Mouse (Mus musculus): ENCODE measurements around the gene Abhd16a. TPM values are rescaled to one million over a fixed set of nuclear protein-coding genes. Genes with fewer than 3 reads are reported as not detected.

Gene Abhd16a
- polyA plus RNA-seq, 1 experiment: 211 TPM

DNA sequence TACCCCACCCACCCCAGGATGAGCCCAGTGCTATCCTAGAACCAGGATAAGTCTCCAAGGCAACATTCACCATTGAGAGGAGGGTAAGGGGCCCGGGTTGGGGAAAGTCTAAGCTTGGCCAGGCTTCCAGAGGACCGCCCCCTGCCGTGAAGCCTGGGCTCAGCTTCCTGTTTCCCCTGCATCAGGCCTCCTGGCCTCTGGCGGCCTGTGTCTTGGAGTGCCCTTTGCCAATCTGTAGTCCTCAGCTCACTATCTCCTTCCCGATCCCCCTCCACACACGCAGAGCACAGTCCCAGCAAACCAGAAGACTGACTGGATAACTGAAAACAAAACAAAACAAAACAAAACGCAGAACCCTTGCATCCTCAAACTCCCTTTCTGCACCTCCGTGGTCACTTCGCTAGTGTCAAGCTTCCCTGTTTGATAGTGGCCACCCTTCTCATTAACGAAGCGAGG, 39.5 kb upstream of the Abhd16a start, which contains the start of gene Clic1:
TSS of gene Clic1 (plus strand) at position 406 of the 456 bp plus-strand sequence.
- no peaks in the 10 kb centered on the region for H3K27me3 ChIP-seq (replicated peaks)
- no peak for TF ChIP-seq GATA1 (IDR thresholded peaks at IDR 0.05; ENCODE audit: borderline replicate concordance, low read length)
- no peak for TF ChIP-seq FLI1 (IDR thresholded peaks at IDR 0.05; ENCODE audit: low read length)
- H3K4me1 ChIP-seq: peaks cover 73% of the 10 kb centered on the region
- no peaks in the 10 kb centered on the region for H3K9me3 ChIP-seq
- peak within 1 kb of the TSS; percentile 97 for H3K4me3 ChIP-seq (replicated peaks)
- H3K36me3 ChIP-seq (replicated peaks; ENCODE audit: low read length): peaks cover 32% of the 10 kb centered on the region

GRCm38 (mm10) chr17:35050126-35050750, 38.8 kb upstream of the Abhd16a start:
- H3K27me3 ChIP-seq (replicated peaks): no peaks in the 10 kb centered on the region
- H3K4me3 ChIP-seq (replicated peaks): peak overlapping the region; percentile 97
- peaks cover 71% of the 10 kb centered on the region for H3K4me1 ChIP-seq
- H3K9me3 ChIP-seq: no peaks in the 10 kb centered on the region
- TF ChIP-seq GATA1 (IDR thresholded peaks at IDR 0.05; ENCODE audit: borderline replicate concordance, low read length): no peak
- no peak for TF ChIP-seq FLI1 (IDR thresholded peaks at IDR 0.05; ENCODE audit: low read length)
- peaks cover 37% of the 10 kb centered on the region for H3K36me3 ChIP-seq (replicated peaks; ENCODE audit: low read length)

DNA sequence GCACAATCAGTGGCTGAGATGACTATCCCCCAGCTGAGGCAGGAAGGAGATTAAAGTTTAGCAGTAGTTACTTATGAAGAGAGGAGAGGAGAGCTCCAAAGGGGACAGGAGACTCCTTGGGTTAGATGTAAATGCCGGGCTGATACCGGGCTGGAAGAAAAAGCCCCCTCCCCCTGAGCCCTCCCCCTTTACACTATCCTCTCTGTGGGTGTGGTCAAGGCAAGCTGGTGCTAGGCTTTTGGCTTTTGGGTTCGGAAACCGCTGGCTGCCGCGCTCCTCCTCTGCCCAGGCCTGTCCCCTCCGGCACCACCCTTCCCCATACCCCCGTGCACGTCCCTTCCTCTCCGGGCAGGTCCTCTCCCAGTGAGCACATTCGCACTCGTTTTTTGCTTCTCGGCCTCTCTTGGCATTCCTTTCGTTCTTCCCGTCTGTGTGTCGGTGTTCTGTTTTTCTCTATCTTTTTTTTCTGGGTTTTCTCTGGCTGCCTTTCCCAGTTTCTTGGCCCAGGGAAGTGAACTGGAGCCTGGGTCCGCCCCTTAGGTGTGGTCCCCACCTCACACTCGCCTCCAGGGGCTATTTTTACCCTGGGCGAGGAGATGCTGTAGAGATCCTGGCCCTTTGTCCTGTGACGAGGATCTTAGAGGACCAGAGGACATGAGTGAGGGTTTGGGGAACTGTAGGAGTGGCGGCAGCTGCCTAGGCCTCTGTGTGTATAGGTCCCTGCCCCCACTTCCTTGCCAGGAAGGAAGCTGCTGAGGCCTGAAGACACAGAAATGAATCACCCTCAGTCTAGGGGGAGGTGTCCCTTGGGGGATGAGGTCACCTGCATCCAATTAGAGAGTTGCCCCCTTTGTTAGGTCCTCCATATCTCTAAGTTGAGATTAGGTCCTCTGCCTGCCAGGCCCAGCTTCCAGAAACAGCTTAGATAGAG, 37.6 kb upstream of the Abhd16a start:
- Histone ChIP-seq H3K9me3 (no peaks in the 10 kb centered on the region), H3K4me3 (replicated peaks) (peak overlapping the region; percentile 97), H3K27me3 (replicated peaks) (no peaks in the 10 kb centered on the region), H3K36me3 (replicated peaks; ENCODE audit: low read length) (peaks cover 49% of the 10 kb centered on the region), H3K4me1 (peaks cover 71% of the 10 kb centered on the region)
- TF ChIP-seq FLI1 (IDR thresholded peaks at IDR 0.05; ENCODE audit: low read length): no peak
- no peak for TF ChIP-seq GATA1 (IDR thresholded peaks at IDR 0.05; ENCODE audit: borderline replicate concordance, low read length)

DNA sequence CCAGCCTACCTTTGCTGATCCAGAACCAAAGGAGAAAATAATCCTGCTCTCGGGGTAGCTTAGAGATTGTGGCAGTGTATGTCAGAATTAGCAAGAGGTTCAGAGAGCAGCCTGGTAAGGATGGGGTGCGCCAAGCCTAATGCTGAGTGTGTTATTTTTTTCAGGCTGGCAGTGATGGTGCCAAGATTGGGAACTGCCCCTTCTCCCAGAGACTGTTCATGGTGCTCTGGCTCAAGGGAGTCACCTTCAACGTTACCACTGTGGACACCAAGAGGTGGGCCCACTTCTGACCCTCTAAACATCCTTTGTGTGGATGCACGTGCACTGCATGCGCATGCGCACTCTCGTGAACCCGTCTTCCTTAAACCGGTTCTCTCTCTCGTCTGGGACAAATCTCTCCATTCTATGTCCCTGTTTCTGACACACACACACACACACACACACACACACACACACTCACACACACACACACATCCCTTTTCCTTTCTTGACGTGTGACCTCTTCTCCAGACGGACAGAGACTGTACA, 36.7 kb upstream of the Abhd16a start:
- Histone ChIP-seq H3K36me3 (replicated peaks; ENCODE audit: low read length) (peaks cover 57% of the 10 kb centered on the region), H3K27me3 (replicated peaks) (no peaks in the 10 kb centered on the region), H3K9me3 (no peaks in the 10 kb centered on the region), H3K4me1 (peaks cover 68% of the 10 kb centered on the region), H3K4me3 (replicated peaks) (peak overlapping the region; percentile 97)
- TF ChIP-seq FLI1 (IDR thresholded peaks at IDR 0.05; ENCODE audit: low read length): no peak
- no peak for TF ChIP-seq GATA1 (IDR thresholded peaks at IDR 0.05; ENCODE audit: borderline replicate concordance, low read length)

GRCm38 (mm10) chr17:35055691-35056495, 33.2 kb upstream of the Abhd16a start:
- Histone ChIP-seq H3K27me3 (replicated peaks) (no peaks in the 10 kb centered on the region), H3K9me3 (no peaks in the 10 kb centered on the region), H3K36me3 (replicated peaks; ENCODE audit: low read length) (peaks cover 86% of the 10 kb centered on the region), H3K4me3 (replicated peaks) (peak overlapping the region; percentile 71), H3K4me1 (peaks cover 86% of the 10 kb centered on the region)
- TF ChIP-seq FLI1 (IDR thresholded peaks at IDR 0.05; ENCODE audit: low read length): no peak
- TF ChIP-seq GATA1 (IDR thresholded peaks at IDR 0.05; ENCODE audit: borderline replicate concordance, low read length): no peak

- Histone ChIP-seq H3K9me3 (no peaks in the 10 kb centered on the region), H3K27me3 (replicated peaks) (no peaks in the 10 kb centered on the region), H3K36me3 (replicated peaks; ENCODE audit: low read length) (peaks cover 89% of the 10 kb centered on the region), H3K4me3 (replicated peaks) (no peak overlapping the region), H3K4me1 (peaks cover 92% of the 10 kb centered on the region)
- TF ChIP-seq GATA1 (IDR thresholded peaks at IDR 0.05; ENCODE audit: borderline replicate concordance, low read length) (no peak), FLI1 (IDR thresholded peaks at IDR 0.05; ENCODE audit: low read length) (no peak)
These were observed 32.0 kb upstream of the Abhd16a start for GRCm38 (mm10) chr17:35057090-35057489.

- Histone ChIP-seq H3K9me3 (no peaks in the 10 kb centered on the region), H3K27me3 (replicated peaks) (no peaks in the 10 kb centered on the region), H3K4me1 (peaks cover 90% of the 10 kb centered on the region), H3K36me3 (replicated peaks; ENCODE audit: low read length) (peaks cover 88% of the 10 kb centered on the region), H3K4me3 (replicated peaks) (no peak overlapping the region)
- TF ChIP-seq FLI1 (IDR thresholded peaks at IDR 0.05; ENCODE audit: low read length) (no peak), GATA1 (IDR thresholded peaks at IDR 0.05; ENCODE audit: borderline replicate concordance, low read length) (no peak)
These were observed 30.7 kb upstream of the Abhd16a start for GRCm38 (mm10) chr17:35058316-35058715.

DNA sequence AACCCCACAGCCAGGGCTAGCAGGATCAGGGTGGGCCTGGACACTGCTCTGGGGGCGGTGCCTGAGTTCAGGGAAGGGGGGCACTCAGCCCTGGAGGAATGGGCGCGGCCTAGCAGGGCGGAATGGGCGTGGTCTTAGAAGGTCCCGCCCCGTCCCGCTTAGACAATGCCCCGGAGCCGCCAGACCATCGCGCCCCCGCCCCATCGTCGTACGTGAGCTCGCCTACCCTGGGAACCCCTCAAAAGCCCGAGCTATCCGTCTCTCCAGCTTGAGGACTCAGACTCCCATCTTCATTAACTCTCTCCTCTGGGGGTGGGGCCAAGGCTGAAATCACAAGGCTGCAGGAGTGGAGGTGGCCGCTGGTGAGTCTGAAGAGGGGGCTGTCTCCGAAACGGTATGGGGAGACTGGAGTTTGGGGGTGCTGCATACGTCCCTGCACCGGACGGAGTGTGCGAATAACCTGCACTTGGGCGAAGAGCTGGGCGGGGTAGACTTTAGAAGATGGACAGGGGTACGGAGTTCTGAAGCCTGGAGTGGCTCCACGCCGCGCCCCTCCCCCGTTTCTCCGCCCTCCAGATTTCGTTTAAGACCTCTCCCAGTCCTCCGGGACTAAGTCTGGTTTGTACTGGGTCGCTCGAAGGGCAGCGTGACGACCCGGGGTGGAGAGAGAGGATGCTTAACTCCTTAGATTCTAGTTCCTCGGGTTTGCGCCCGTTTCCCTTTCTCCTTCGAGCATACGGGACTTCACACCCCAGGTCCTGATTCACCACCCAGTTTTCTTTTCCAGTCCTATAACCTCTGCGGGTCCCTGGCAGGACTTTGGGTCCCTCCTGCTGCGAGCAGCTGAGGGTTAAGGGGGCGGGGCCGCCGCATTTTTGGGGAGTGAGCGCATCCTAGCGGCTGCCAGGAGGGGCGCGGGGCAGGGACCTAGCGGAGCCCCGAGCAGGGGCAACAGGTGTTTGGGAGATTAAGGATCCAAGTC, 29.9 kb upstream of the Abhd16a start, which contains the start of gene Ddah2:
TSS of gene Ddah2 (plus strand) at position 125 of the 982 bp plus-strand sequence.
- no peak for TF ChIP-seq FLI1 (IDR thresholded peaks at IDR 0.05; ENCODE audit: low read length)
- peaks cover 91% of the 10 kb centered on the region for H3K4me1 ChIP-seq
- peak within 1 kb of the TSS; percentile 94 for H3K4me3 ChIP-seq (replicated peaks)
- H3K27me3 ChIP-seq (replicated peaks): no peaks in the 10 kb centered on the region
- H3K9me3 ChIP-seq: no peaks in the 10 kb centered on the region
- H3K36me3 ChIP-seq (replicated peaks; ENCODE audit: low read length): peaks cover 89% of the 10 kb centered on the region
